Mouse (Mus musculus) embryonic stem cell, embryonic (primary cell): ENCODE data around the gene Tnfaip8l1.

ENCODE experiments used
- CTCF ChIA-PET, 4 experiments: fragments of 300-600 bp in 2 of 4; fragments of 350-600 bp in 2 of 4; sonication (Branson Sonifier 250); formaldehyde crosslinking; loops; one replicate each; lab custom pipeline; 2022; ENCODE audit warnings: inconsistent platforms in 2 of 4; lab: Charles Lee
- POLR2A ChIA-PET, 4 experiments: fragments of 300-600 bp in 2 of 4; fragments of 350-600 bp in 2 of 4; sonication (Branson Sonifier 250); formaldehyde crosslinking; loops; one replicate each; lab custom pipeline; 2022; ENCODE audit warnings: antibody characterized with exemption in 4 of 4, inconsistent platforms in 1 of 4; lab: Charles Lee

Gene Tnfaip8l1

GRCm38 (mm10) chr17:56185281-56186141, 23.2 kb downstream of the Tnfaip8l1 start:
- CTCF ChIA-PET, result interaction anchor here (0.6 to 1.2 kb wide), 22 partner anchors 9 to 502 kb away, joined by 3 to 8 read pairs (median 4); partner anchors contain the start of genes Plin4 (in 1 of the 4) and Sh3gl1 (in 1 of the 4)
- POLR2A ChIA-PET, result interaction anchor here in 3 of 4 experiments (0.6 to 2.3 kb wide), 39 partner anchors 9 to 846 kb away, joined by 3 to 12 read pairs (median 4); partner anchors contain the start of genes Dpp9 (in 2 of the 3), Lonp1 (in 2 of the 3), Catsperd (in 1 of the 3) and Gm17949 (in 1 of the 3)

- POLR2A ChIA-PET, result interaction anchor here in 2 of 4 experiments (0.6 to 0.9 kb wide), 2 partner anchors 27 to 246 kb away, joined by 3 to 7 read pairs; no protein-coding TSS in a partner anchor
- CTCF ChIA-PET, result interaction anchor here in 1 of 4 experiments (0.6 kb wide), 1 partner anchor 180 kb away, joined by 3 read pairs; no protein-coding TSS in a partner anchor
These were observed 29.0 kb downstream of the Tnfaip8l1 start for GRCm38 (mm10) chr17:56191266-56191665.

- ChIA-PET CTCF (interaction anchor here in 3 of 4 experiments (0.8 to 2.3 kb wide), 13 partner anchors 9 to 360 kb away, joined by 3 to 10 read pairs (median 5); partner anchors contain the start of gene Gm20219 (in 1 of the 3)), POLR2A (interaction anchor here in 2 of 4 experiments (0.7 to 2.1 kb wide), 16 partner anchors 9 to 98 kb away, joined by 3 to 7 read pairs (median 4); partner anchors contain the start of genes Dpp9 (in 1 of the 2) and Plin3 (in 1 of the 2))
These were observed 32.1 kb downstream of the Tnfaip8l1 start for GRCm38 (mm10) chr17:56194357-56194756.

GRCm38 (mm10) chr17:56194765-56195164, 32.5 kb downstream of the Tnfaip8l1 start:
- ChIA-PET CTCF (interaction anchor here (0.8 to 2.3 kb wide), 18 partner anchors 9 to 359 kb away, joined by 3 to 10 read pairs (median 4); partner anchors contain the start of gene Gm20219 (in 1 of the 4)), POLR2A (interaction anchor here in 2 of 4 experiments (0.8 to 2.1 kb wide), 16 partner anchors 9 to 98 kb away, joined by 3 to 7 read pairs (median 4); partner anchors contain the start of genes Dpp9 (in 1 of the 2) and Plin3 (in 1 of the 2))

- ChIA-PET POLR2A (interaction anchor here in 2 of 4 experiments (0.8 to 1.3 kb wide), 3 partner anchors 12 to 59 kb away, joined by 3 to 4 read pairs (median 3); partner anchors contain the start of gene Dpp9 (in 1 of the 2)), CTCF (interaction anchor here in 3 of 4 experiments (0.5 to 2.4 kb wide), 7 partner anchors 12 to 231 kb away, joined by 3 to 16 read pairs (median 4); no protein-coding TSS in a partner anchor)
These were observed 34.6 kb downstream of the Tnfaip8l1 start for GRCm38 (mm10) chr17:56196860-56197259.

- POLR2A ChIA-PET, result interaction anchor here in 3 of 4 experiments (0.6 to 2.2 kb wide), 18 partner anchors 9 to 390 kb away, joined by 3 to 9 read pairs (median 4); partner anchors contain the start of genes Dpp9 (in 1 of the 3) and Ubxn6 (in 1 of the 3)
- CTCF ChIA-PET, result interaction anchor here (0.5 to 2.5 kb wide), 46 partner anchors 7 to 1574 kb away, joined by 3 to 15 read pairs (median 4); partner anchors contain the start of genes Dpp9 (in 2 of the 4), Ndufa11 (in 1 of the 4), Plin5 (in 1 of the 4) and Vmac (in 1 of the 4)
These were observed 38.3 kb downstream of the Tnfaip8l1 start for GRCm38 (mm10) chr17:56200586-56200985.

- ChIA-PET CTCF (interaction anchor here (0.6 to 2.5 kb wide), 29 partner anchors 10 to 498 kb away, joined by 3 to 15 read pairs (median 5); partner anchors contain the start of gene Dpp9 (in 2 of the 4)), POLR2A (interaction anchor here in 3 of 4 experiments (0.6 to 2.2 kb wide), 12 partner anchors 12 to 213 kb away, joined by 3 to 9 read pairs (median 4); partner anchors contain the start of genes Dpp9 (in 1 of the 3) and Hdgfl2 (in 1 of the 3))
These were observed 39.4 kb downstream of the Tnfaip8l1 start for GRCm38 (mm10) chr17:56201642-56202041.

- ChIA-PET CTCF (interaction anchor here (0.6 to 2.5 kb wide), 7 partner anchors 20 to 382 kb away, joined by 3 to 15 read pairs (median 3); partner anchors contain the start of genes Safb (in 1 of the 4) and Safb2 (in 1 of the 4)), POLR2A (interaction anchor here in 2 of 4 experiments (0.6 to 1.4 kb wide), 6 partner anchors 16 to 378 kb away, joined by 3 to 5 read pairs (median 4); partner anchors contain the start of gene Dpp9 (in 1 of the 2))
These were observed 40.2 kb downstream of the Tnfaip8l1 start for GRCm38 (mm10) chr17:56202476-56202875.

GRCm38 (mm10) chr17:56203729-56204128, 41.5 kb downstream of the Tnfaip8l1 start:
- CTCF ChIA-PET, result interaction anchor here in 2 of 4 experiments (1.4 to 1.6 kb wide), 2 partner anchors 9 to 52 kb away, joined by 5 read pairs; no protein-coding TSS in a partner anchor
- POLR2A ChIA-PET, result no interaction called here

GRCm38 (mm10) chr17:56206276-56206884, 44.1 kb downstream of the Tnfaip8l1 start:
- CTCF ChIA-PET, result interaction anchor here in 3 of 4 experiments (0.6 to 1.3 kb wide), 5 partner anchors 46 to 94 kb away, joined by 3 to 4 read pairs (median 4); no protein-coding TSS in a partner anchor
- POLR2A ChIA-PET, result interaction anchor here in 2 of 4 experiments (1.0 to 2.0 kb wide), 8 partner anchors 12 to 264 kb away, joined by 3 to 8 read pairs (median 4); partner anchors contain the start of genes Dpp9 (in 2 of the 2) and Hdgfl2 (in 1 of the 2)

GRCm38 (mm10) chr17:56206986-56207674, 44.9 kb downstream of the Tnfaip8l1 start:
- POLR2A ChIA-PET, result interaction anchor here in 2 of 4 experiments (0.8 to 2.0 kb wide), 7 partner anchors 11 to 263 kb away, joined by 3 to 7 read pairs (median 3); partner anchors contain the start of genes Dpp9 (in 2 of the 2) and Hdgfl2 (in 1 of the 2)
- CTCF ChIA-PET, result interaction anchor here in 3 of 4 experiments (0.7 to 1.3 kb wide), 5 partner anchors 11 to 95 kb away, joined by 3 to 4 read pairs (median 3); partner anchors contain the start of genes Dpp9 (in 1 of the 3) and Sema6b (in 1 of the 3)

- POLR2A ChIA-PET, result interaction anchor here in 2 of 4 experiments (0.8 to 2.0 kb wide), 4 partner anchors 10 to 54 kb away, joined by 3 to 5 read pairs (median 3); partner anchors contain the start of gene Dpp9 (in 1 of the 2)
- CTCF ChIA-PET, result interaction anchor here in 2 of 4 experiments (0.8 to 1.3 kb wide), 2 partner anchors 11 to 48 kb away, joined by 3 to 4 read pairs; partner anchors contain the start of gene Dpp9 (in 1 of the 2)
These were observed 45.8 kb downstream of the Tnfaip8l1 start for GRCm38 (mm10) chr17:56207963-56208530.

- POLR2A ChIA-PET, result interaction anchor here in 1 of 4 experiments (1.0 kb wide), 1 partner anchor 53 kb away, joined by 3 read pairs; no protein-coding TSS in a partner anchor
- CTCF ChIA-PET, result no interaction called here
These were observed 46.5 kb downstream of the Tnfaip8l1 start for GRCm38 (mm10) chr17:56208821-56209220.

- ChIA-PET POLR2A (interaction anchor here in 2 of 4 experiments (0.6 to 2.3 kb wide), 3 partner anchors 14 to 86 kb away, joined by 3 to 7 read pairs (median 5); no protein-coding TSS in a partner anchor), CTCF (interaction anchor here in 2 of 4 experiments (0.5 to 1.6 kb wide), 4 partner anchors 10 to 53 kb away, joined by 3 to 5 read pairs (median 4); no protein-coding TSS in a partner anchor)
These were observed 48.8 kb downstream of the Tnfaip8l1 start for GRCm38 (mm10) chr17:56211090-56211489.

- POLR2A ChIA-PET, result interaction anchor here in 3 of 4 experiments (0.6 to 2.3 kb wide), 3 partner anchors 12 to 121 kb away, joined by 3 to 7 read pairs (median 5); no protein-coding TSS in a partner anchor
- CTCF ChIA-PET, result interaction anchor here in 1 of 4 experiments (1.6 kb wide), 1 partner anchor 12 kb away, joined by 5 read pairs; no protein-coding TSS in a partner anchor
These were observed 50.4 kb downstream of the Tnfaip8l1 start for GRCm38 (mm10) chr17:56212676-56213075.
